Mouse (Mus musculus) lung, adult 2 months (tissue): ENCODE results near the gene Naif1.

Source experiments
- CTCF ChIP-seq: fragments of 200-500 bp; IDR thresholded peaks from 2 replicates; pipeline ENCODE4 v1.5.1; 2011; ENCODE audit warnings: mild to moderate bottlenecking, low read length, control low read depth; ENCODE audit not compliant: insufficient read depth
- POLR2A ChIP-seq: fragments of 200-500 bp; IDR thresholded peaks from 2 replicates; pipeline ENCODE4 v1.6.1; 2011; ENCODE audit warnings: low read depth, mild to moderate bottlenecking, control low read depth, low read length, borderline replicate concordance; ENCODE audit errors: extremely low read depth

DNA sequence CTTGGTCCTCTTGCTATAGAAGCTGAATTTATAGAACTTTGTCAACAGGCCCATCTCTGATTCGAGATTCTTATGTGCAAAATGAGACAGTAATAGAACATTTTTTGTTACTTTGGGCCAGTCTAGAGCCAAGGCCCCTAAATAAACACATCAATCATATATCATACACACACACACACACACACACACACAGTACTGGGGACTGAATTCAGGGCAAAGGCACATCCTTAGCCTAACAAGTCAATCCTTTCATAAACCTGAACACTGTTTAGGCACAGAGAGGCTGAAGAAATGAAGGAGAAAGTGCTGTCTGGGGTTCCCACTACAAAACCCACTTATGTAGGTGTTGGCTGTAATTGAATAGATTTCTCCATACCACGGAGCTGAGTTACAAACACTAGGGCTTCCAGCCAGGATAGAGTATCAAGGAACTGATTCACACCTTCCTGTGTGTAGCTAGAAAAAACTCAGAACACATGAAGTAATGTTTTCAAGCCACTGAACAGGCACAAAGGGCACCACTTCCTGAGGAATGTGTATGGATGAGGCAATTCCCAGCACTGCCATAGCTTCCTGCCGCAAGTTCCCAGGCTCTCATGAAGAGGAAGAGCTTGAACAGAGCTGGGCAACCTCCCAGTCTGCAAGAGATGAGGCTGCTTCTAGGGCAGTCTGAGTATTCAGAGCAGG, 13.4 kb upstream of the Naif1 start:
- TF ChIP-seq CTCF (no peak), POLR2A (no peak)
